Mouse (Mus musculus) frontal cortex, adult (tissue): ENCODE results near the gene Gabra6.

Experiments
- ATAC-seq: cut with Nextera tagmentation; 2 replicates; pipeline ENCODE4 v1.9.2; 2017; ENCODE audit warnings: mild to moderate bottlenecking, moderate library complexity, mixed read lengths; ENCODE audit not compliant: low TSS enrichment

Gabra6 gene

GRCm38 (mm10) chr11:42320882-42321281, at the start of gene Gabra6:
Gene Gabra6, minus strand, starts transcription at chr11:42321072.
- ATAC-seq = no peak

GRCm38 (mm10) chr11:42365544-42365943, 44.7 kb upstream of the Gabra6 start:
- ATAC-seq = peak; percentile 98

- no peak for ATAC-seq
These were observed 11.2 kb upstream of the Gabra6 start for GRCm38 (mm10) chr11:42332121-42332520.

- ATAC-seq = no peak
These were observed 5.4 kb upstream of the Gabra6 start for GRCm38 (mm10) chr11:42326262-42326661.

GRCm38 (mm10) chr11:42321560-42321959, 688 bp upstream of the Gabra6 start:
- ATAC-seq = no peak

GRCm38 (mm10) chr11:42319521-42319920, 1.4 kb downstream of the Gabra6 start:
- ATAC-seq = no peak

GRCm38 (mm10) chr11:42319101-42319500, 1.8 kb downstream of the Gabra6 start:
- no peak for ATAC-seq

GRCm38 (mm10) chr11:42317985-42318384, 2.9 kb downstream of the Gabra6 start:
- ATAC-seq = no peak

- peak; percentile 27; the same call in 1 of the 2 replicates for ATAC-seq
These were observed 6.0 kb downstream of the Gabra6 start for GRCm38 (mm10) chr11:42314850-42315249.

- no peak for ATAC-seq
These were observed 10.0 kb downstream of the Gabra6 start for GRCm38 (mm10) chr11:42310892-42311291.

- no peak for ATAC-seq
These were observed 11.8 kb downstream of the Gabra6 start for GRCm38 (mm10) chr11:42309086-42309485.

GRCm38 (mm10) chr11:42306095-42306494, 14.8 kb downstream of the Gabra6 start:
- no peak for ATAC-seq

GRCm38 (mm10) chr11:42258978-42259377, 61.9 kb downstream of the Gabra6 start:
- no peak for ATAC-seq
